In the genomic region with DNA sequence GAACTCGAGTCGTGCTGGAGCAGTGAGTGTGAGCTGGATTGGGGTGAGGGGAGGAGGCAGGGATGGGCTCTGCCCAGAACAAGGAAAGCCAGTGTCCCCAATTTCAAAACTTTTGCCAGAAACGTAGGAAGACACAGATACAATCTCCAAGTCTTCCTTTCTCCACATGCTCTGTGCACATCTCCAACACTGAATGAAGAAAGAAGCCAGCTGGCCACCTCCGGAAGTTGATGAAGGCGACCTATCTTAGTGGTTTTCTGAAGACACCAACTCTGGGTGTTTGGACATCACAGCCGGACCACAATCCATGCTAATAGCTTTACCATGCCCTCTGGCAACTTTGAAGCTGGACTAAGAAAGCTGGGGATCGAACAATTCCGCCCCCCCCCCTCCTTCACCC, we compare ENCODE assay signal across 8 mouse cellular contexts. TPM values are rescaled to one million over a fixed set of nuclear protein-coding genes. Genes with fewer than 3 reads are reported as not detected.
DNase-seq lines count a peak whose midpoint lies in the region; ATAC-seq and TF ChIP-seq lines count a peak whose summit lies in the region.

No protein-coding gene starts in this region.

- no peaks in the 10 kb centered on the region for H3K36me3 ChIP-seq in heart, embryonic 12.5 days
- no peaks in the 10 kb centered on the region for H3K36me3 ChIP-seq in liver, postnatal 0 days (replicated peaks; ENCODE audit: insufficient read depth, low read length)

- ATAC-seq in heart, embryonic 12.5 days (ENCODE audit: insufficient number of reproducible peaks, low FRiP score): no peak
- ATAC-seq in granulocyte monocyte progenitor cell, adult 5-6 weeks (replicated peaks; ENCODE audit: poor library complexity, severe bottlenecking): peak; percentile 54
- ATAC-seq in liver, postnatal 0 days: no peak
- ATAC-seq in megakaryocyte-erythroid progenitor cell, adult 5-6 weeks (replicated peaks; ENCODE audit: low FRiP score, low TSS enrichment, poor library complexity, severe bottlenecking): no peak
- ATAC-seq in inflammation-experienced regulatory T-cells, adult 6 months: no peak

- peak overlapping the region; percentile 58 for H3K4me3 ChIP-seq in heart, embryonic 12.5 days
- no peak overlapping the region for H3K4me3 ChIP-seq in liver, postnatal 0 days (ENCODE audit: low read depth, low read length)

- H3K9ac ChIP-seq in heart, embryonic 12.5 days: peak overlapping the region; percentile 73
- H3K9ac ChIP-seq in liver, postnatal 0 days (replicated peaks): no peak overlapping the region

- no peak overlapping the region for H3K27ac ChIP-seq in heart, embryonic 12.5 days (ENCODE audit: poor library complexity, severe bottlenecking)
- H3K27ac ChIP-seq in liver, postnatal 0 days (ENCODE audit: low read depth): no peak overlapping the region

- 58% methylated on average over 8 of the region's 8 CpGs for WGBS in heart, embryonic 12.5 days
- WGBS in liver, postnatal 0 days (ENCODE audit: insufficient replicate concordance): 52% methylated on average over 8 of the region's 8 CpGs

- H3K9me3 ChIP-seq in heart, embryonic 12.5 days (replicated peaks): no peaks in the 10 kb centered on the region
- H3K9me3 ChIP-seq in liver, postnatal 0 days (ENCODE audit: low read length): no peaks in the 10 kb centered on the region

- TF ChIP-seq CTCF in liver, postnatal 0 days (IDR thresholded peaks at IDR 0.05; ENCODE audit: low read depth): no peak

- peak overlapping the region; percentile 83 for H3K4me2 ChIP-seq in heart, embryonic 12.5 days
- H3K4me2 ChIP-seq in liver, postnatal 0 days (ENCODE audit: low read depth, low read length): peak overlapping the region; percentile 66

- H3K4me1 ChIP-seq in heart, embryonic 12.5 days (replicated peaks): peaks cover 15% of the 10 kb centered on the region
- H3K4me1 ChIP-seq in liver, postnatal 0 days (ENCODE audit: insufficient read depth): no peaks in the 10 kb centered on the region; the same call in 1 of the 2 replicates

- no peak for DNase-seq in heart, postnatal 10 days
- peak; percentile 59 for DNase-seq in brain, adult 2 months (ENCODE audit: low read depth, low spot score)
- DNase-seq in liver, postnatal 0 days: no peak
- DNase-seq in embryo, embryonic 10.5 days (ENCODE audit: low spot score): no peak

- no peak for TF ChIP-seq EP300 in liver, postnatal 0 days (IDR thresholded peaks at IDR 0.05; ENCODE audit: low read depth)

- H3K27me3 ChIP-seq in heart, embryonic 12.5 days (replicated peaks): peaks cover 14% of the 10 kb centered on the region
- H3K27me3 ChIP-seq in liver, postnatal 0 days (ENCODE audit: insufficient read depth, low read length): peaks cover 14% of the 10 kb centered on the region

- intact Hi-C loops in heart, postnatal 10 days (cut with DNase I): no loop called here

RNA-seq across cellular contexts. Expression of a gene that starts 0.6 kb away (rescaled TPM):
- polyA plus RNA-seq in heart, embryonic 12.5 days (2016; fragmentation: Nextera tagmentation; extraction: Ambion mirVana): 7.9 and 10.5 TPM in 2 replicates
- 10 to 100 TPM; 11.6 to 15.8 TPM for total RNA-seq in heart, postnatal 10 days (2021)
- total RNA-seq in granulocyte monocyte progenitor cell, adult 5-6 weeks (2014; fragmentation: Nextera tagmentation): 18.5 and 25.8 TPM in 2 replicates
- 5.3 and 8.1 TPM in 2 replicates for total RNA-seq in granulocyte monocyte progenitor cell, adult 5-6 weeks (2017)
- polyA plus RNA-seq in liver, postnatal 0 days (2015; fragmentation: Nextera tagmentation; extraction: Ambion mirVana): 0.96 and 1.2 TPM in 2 replicates
- total RNA-seq in megakaryocyte-erythroid progenitor cell, adult 5-6 weeks (2014; fragmentation: Nextera tagmentation): 19.2 and 21.5 TPM in 2 replicates
- total RNA-seq in megakaryocyte-erythroid progenitor cell, adult 5-6 weeks (2017): 5.3 and 13.5 TPM in 2 replicates
- polyA plus RNA-seq in inflammation-experienced regulatory T-cells, adult 6 months (2017; shearing (Covaris generic)): 10 to 100 TPM; 69.8 to 81.5 (median 80.6) TPM
